Mouse (Mus musculus): Measurements from ENCODE around the gene Kpna3. TPM values are rescaled to one million over a fixed set of nuclear protein-coding genes. Genes with fewer than 3 reads are reported as not detected.
"Not testable (repeated sequence)": the region's sequence is repeated elsewhere in the genome, so short reads cannot be mapped to it uniquely, and the experiment has no call there.

Kpna3 gene
- polyA plus RNA-seq, 1 experiment = 5.4 TPM

DNA sequence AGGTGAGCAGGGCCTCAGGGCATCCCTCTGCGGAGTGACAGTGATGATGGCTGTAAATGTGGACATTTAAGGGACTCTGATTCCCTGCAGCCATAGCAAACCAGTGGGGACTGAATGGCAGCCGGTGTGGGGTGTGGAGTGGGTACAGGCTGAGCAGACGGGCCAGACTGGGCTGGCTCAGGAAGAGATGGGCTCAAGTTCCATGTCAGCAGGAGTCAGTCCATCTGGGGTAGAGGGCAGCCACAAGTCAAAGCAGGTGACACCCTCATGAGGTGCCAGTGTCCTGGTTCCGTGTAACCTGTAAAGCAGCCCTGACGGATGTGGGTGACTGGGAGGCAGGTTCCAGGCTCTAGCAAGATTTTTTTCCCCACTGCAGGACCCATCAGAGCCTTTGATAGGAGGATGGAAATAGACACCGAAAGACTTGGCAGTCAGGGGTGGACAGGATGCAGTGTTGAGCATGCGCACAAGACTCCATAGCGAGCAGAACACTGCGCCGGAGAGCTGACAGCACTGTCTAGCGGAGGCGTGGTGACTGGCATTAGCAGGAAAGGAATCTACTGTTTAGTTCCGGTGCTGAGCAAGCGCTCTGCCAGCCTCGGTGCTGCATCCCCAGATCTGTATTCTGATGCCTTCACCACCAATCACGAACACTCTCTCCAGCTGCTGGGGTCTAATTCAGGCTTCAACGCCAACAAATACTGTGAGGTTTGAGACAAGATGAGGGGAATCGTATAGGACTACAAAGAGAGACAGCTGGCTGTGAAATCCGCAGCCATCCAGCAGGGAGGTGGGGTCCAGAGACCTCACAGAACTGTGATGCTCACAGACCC lies 111.8 kb downstream of the Kpna3 start:
- DNase-seq (ENCODE audit: low read depth, low spot score) = no peak
- 46% methylated on average over 19 of the region's 19 CpGs for WGBS

DNA sequence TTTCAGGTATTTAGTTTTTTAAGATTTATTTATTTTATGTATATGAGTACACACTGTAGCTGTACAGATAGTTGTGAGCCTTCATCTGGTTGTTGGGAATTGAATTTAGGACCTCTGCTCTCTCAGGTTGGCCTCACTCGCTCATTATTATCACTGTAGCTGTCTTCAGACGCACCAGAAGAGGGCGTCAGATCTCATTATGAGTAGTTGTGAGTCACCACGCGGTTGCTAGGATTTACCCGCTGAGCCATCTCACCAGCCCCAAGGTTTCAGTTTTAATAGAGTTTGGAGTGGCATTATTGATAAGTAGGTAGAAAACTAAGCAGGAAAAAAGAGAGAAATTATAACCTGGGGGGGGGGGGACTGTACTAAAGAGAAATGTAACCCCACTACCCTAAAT lies 112.7 kb downstream of the Kpna3 start:
- WGBS = 46% methylated on average over 6 of the region's 6 CpGs
- not testable (repeated sequence) for DNase-seq (ENCODE audit: low read depth, low spot score)

DNA sequence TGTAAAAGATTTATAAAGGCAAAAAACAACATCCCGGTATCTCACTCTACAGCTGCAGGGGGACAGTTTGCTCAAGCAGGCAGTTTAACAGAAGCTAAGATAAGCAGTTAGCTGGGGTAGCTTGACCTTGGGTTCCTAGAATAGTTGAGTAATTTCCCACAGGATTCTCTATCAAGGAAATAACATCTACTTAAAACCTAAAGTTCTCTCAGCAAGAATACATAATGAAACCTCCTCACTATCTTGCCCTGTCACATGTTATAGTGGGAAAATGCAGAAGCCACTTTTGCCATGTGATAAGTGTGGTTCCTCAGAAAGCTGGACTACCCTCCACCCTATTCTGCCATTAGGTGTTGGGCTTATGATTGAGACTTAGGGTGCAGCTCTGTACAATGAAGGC lies 116.9 kb downstream of the Kpna3 start:
- DNase-seq (ENCODE audit: low read depth, low spot score) = no peak
- 95% methylated on average over 1 of the region's 1 CpGs for whole genome bisulfite sequencing

DNA sequence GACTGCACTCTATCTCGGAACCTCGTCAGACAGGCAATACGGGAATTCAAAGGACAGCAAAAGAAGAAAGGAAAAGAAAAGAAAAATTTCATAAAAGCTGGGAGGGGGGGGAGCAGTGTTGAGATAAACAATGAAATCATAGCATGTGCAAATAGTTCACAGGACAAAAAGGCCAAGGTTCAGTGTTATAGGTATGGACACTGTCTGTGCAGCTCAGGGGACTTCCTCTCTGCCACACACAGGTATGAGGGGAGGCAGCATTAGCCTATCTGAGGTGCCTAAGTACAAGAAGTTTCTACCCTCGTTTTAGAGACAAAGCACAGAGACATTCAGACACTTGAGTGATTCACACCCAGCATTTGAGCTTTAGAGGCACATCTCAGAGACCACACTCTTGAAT lies 118.5 kb downstream of the Kpna3 start:
- DNase-seq (ENCODE audit: low read depth, low spot score) = no peak
- WGBS = 61% methylated on average over 4 of the region's 4 CpGs

DNA sequence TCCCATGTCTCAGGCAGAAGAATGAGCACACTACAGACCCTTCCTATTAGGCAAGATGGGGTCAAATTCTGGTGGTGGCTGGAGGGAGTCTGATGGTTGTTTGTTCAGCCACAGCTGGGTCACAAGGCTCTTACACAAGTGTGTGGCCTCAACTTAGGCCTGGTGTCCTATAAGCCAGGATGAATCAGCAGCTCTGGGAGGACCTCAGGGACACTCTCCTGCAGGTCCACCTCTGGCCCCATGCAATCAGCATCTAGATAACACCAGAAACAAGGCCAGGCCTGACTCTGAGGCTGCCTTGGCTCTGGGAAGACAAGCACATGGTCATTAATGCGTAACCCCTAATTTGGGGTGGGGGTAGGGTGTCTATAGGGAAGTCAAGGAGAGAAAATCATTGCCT lies 118.9 kb downstream of the Kpna3 start:
- 90% methylated on average over 1 of the region's 1 CpGs for WGBS
- DNase-seq (ENCODE audit: low read depth, low spot score) = no peak

DNA sequence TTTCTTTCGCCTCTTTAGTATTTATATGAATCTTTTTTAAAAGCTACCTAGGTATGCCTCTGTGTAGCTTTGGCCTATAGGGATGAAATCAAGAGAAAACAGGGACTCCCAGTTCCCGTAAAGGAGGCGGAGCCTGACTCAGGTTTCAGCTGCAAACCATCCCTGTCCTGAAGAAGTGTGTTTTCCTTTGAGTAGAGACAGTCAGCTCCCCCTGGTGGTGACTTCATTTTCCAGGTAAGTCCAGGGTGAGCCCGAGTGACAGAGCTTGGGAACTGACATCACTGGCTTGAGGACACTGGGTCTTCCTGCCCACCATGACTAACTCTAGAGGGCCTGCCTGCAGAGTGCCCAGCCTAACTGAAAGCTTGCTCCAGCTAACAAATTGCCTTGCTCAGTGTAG lies 122.8 kb downstream of the Kpna3 start:
- peak; percentile 50 for DNase-seq (ENCODE audit: low read depth, low spot score)
- WGBS = 33% methylated on average over 4 of the region's 4 CpGs

Other genes with a start within 250 kb of the Kpna3 start
- gene Sgcg, start 181.4 kb downstream of the Kpna3 start, polyA plus RNA-seq (2012; rRNA removed) = 0.27 and 0.30 TPM in 2 replicates
- 1.8 and 3.0 TPM in 2 replicates for gene Arl11, start 130.1 kb downstream of the Kpna3 start, polyA plus RNA-seq (2012; rRNA removed)
- gene Ebpl, start 79.4 kb downstream of the Kpna3 start, polyA plus RNA-seq (2012; rRNA removed) = 1.8 and 1.9 TPM in 2 replicates
- 6.4 and 11.1 TPM in 2 replicates for gene Spryd7, start 117.0 kb upstream of the Kpna3 start, polyA plus RNA-seq (2012; rRNA removed)
- gene Trim13, start 158.4 kb upstream of the Kpna3 start, polyA plus RNA-seq (2012; rRNA removed) = 1.5 and 1.8 TPM in 2 replicates
- gene Kcnrg, start 167.6 kb upstream of the Kpna3 start, polyA plus RNA-seq (2012; rRNA removed) = not detected in 2 replicates